17 mouse cellular contexts compared by ENCODE assay signal in the genomic region with DNA sequence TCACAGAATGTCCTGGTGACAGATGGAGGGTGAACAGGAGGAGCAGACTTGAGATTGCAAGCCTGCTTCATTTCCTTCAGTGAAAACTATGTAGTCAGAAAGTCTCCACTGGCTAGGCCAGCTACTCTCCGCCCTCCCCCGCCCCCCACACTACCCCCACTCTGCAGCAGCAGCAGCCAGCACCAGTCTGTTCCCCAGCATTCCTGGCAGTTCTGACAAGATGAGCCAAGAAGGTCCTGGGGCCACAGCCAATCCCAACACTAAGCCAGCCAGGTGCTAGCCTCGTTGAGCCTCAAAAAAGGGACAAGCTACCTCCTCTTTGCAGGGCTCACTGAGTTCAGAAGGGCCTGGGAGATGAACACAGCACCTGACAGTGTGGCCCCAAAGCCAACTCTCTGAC. TPM values are rescaled to one million over a fixed set of nuclear protein-coding genes. Genes with fewer than 3 reads are reported as not detected.
DNase-seq lines count a peak whose midpoint lies in the region; ATAC-seq lines count a peak whose summit lies in the region.
"Had no signal": no experiment of that assay in that cellular context is flagged by ENCODE, and none has a peak within 500 bp of the region (broad histone marks: within the 10 kb centered on the region; RNA-seq: fewer than 3 reads in every experiment).

No protein-coding gene starts in this region.

- 50% methylated on average over 3 of the region's 3 CpGs for WGBS in forebrain, embryonic 10.5 days
- 63% methylated on average over 3 of the region's 3 CpGs for WGBS in forebrain, embryonic 11.5 days

- H3K9me3 ChIP-seq in forebrain, embryonic 10.5 days: no peaks in the 10 kb centered on the region
- H3K9me3 ChIP-seq in forebrain, embryonic 11.5 days (ENCODE audit: control insufficient read depth, low read length): no peaks in the 10 kb centered on the region
- H3K9me3 ChIP-seq: limb, embryonic 13.5 days had no signal

- no peak overlapping the region for H3K4me3 ChIP-seq in forebrain, embryonic 10.5 days
- no peak overlapping the region for H3K4me3 ChIP-seq in forebrain, embryonic 11.5 days (ENCODE audit: low read depth, low read length)
- H3K4me3 ChIP-seq: limb, embryonic 13.5 days; myocyte had no signal

- H3K4me1 ChIP-seq in forebrain, embryonic 10.5 days: peaks cover 48% of the 10 kb centered on the region
- H3K4me1 ChIP-seq in forebrain, embryonic 11.5 days (replicated peaks; ENCODE audit: control insufficient read depth, insufficient read depth, low read length): no peaks in the 10 kb centered on the region; the same call in 1 of the 2 replicates

- peak overlapping the region; percentile 53 for H3K27ac ChIP-seq in forebrain, embryonic 10.5 days
- H3K27ac ChIP-seq in forebrain, embryonic 11.5 days (ENCODE audit: low read depth, low read length): no peak overlapping the region
- H3K27ac ChIP-seq: limb, embryonic 13.5 days had no signal

- peaks cover 10% of the 10 kb centered on the region for H3K27me3 ChIP-seq in forebrain, embryonic 10.5 days (ENCODE audit: poor library complexity, severe bottlenecking)
- H3K27me3 ChIP-seq in forebrain, embryonic 11.5 days (ENCODE audit: control insufficient read depth, insufficient read depth, low read length): no peaks in the 10 kb centered on the region
- H3K27me3 ChIP-seq: limb, embryonic 13.5 days had no signal

- DNase-seq in forebrain, embryonic 10.5 days (ENCODE audit: extremely low spot score, low spot score): no peak
- no peak for DNase-seq in forebrain, embryonic 11.5 days (ENCODE audit: low spot score)
- DNase-seq in kidney, postnatal 4 days: peak; percentile 4 to 29
- no peak for DNase-seq in kidney, adult 18-20 months
- peak; percentile 29 for DNase-seq in Muller cell, postnatal 12 days (ENCODE audit: inconsistent ontology term)
- peak; percentile 39 for DNase-seq in fibroblast of lung, adult 2 months (ENCODE audit: low read depth)
- DNase-seq in frontal cortex, postnatal 36 days (ENCODE audit: low spot score in 2 of 2): no peak
- DNase-seq in layer of hippocampus, adult 18-20 months (ENCODE audit: low spot score in 2 of 2): no peak
- DNase-seq: cerebellum, adult 8-10 months; gastrocnemius, postnatal 10 days; kidney, adult 8-10 months; lung, embryonic 14.5 days; thymus, adult 18-20 months had no signal

- ATAC-seq in forebrain, embryonic 11.5 days (replicated peaks; ENCODE audit: low FRiP score): no peak

- no peak overlapping the region for H3K9ac ChIP-seq in forebrain, embryonic 11.5 days (ENCODE audit: low read length)
- H3K9ac ChIP-seq: limb, embryonic 13.5 days; lung, embryonic 14.5 days had no signal

- H3K36me3 ChIP-seq in forebrain, embryonic 10.5 days (replicated peaks): no peaks in the 10 kb centered on the region
- no peaks in the 10 kb centered on the region for H3K36me3 ChIP-seq in forebrain, embryonic 11.5 days (ENCODE audit: control insufficient read depth, insufficient read depth, low read length)
- H3K36me3 ChIP-seq: G1E; limb, embryonic 13.5 days had no signal

- no peak overlapping the region for H3K4me2 ChIP-seq in forebrain, embryonic 11.5 days (ENCODE audit: low read depth, low read length, severe bottlenecking)
- H3K4me2 ChIP-seq: limb, embryonic 13.5 days; lung, embryonic 14.5 days had no signal

RNA-seq across cellular contexts. Expression of a gene that starts 16.6 kb away (rescaled TPM):
- polyA plus RNA-seq in forebrain, embryonic 10.5 days (2016; fragmentation: Nextera tagmentation; extraction: Ambion mirVana): 5.0 and 5.2 TPM in 2 replicates
- polyA plus RNA-seq in forebrain, embryonic 11.5 days (2014; fragmentation: Nextera tagmentation; extraction: Ambion mirVana): 11.1 and 11.8 TPM in 2 replicates
- 10 to 100 TPM; 58.9 to 61.1 TPM for total RNA-seq in layer of hippocampus, adult 18-20 months (2021)
- total RNA-seq: hematopoietic stem cell, adult 5-6 weeks had no signal
- polyA plus RNA-seq: G1E; lung, embryonic 14.5 days; myocyte had no signal

Comparison
In these comparisons a context has a peak if more than half of its experiments do, and no peak if none do; other contexts are left out.
1. DNase-seq: peak in kidney, postnatal 4 days (2 of 2), Muller cell, postnatal 12 days (single experiment) and fibroblast of lung, adult 2 months (single experiment); none in forebrain, embryonic 10.5 days (single experiment), forebrain, embryonic 11.5 days (single experiment), kidney, adult 18-20 months (single experiment), frontal cortex, postnatal 36 days (0 of 2) and layer of hippocampus, adult 18-20 months (0 of 2).